Mouse (Mus musculus): ENCODE measurements at regions not wholly inside any gene's neighbourhood (a gene's known extent, or its start where the extent isn't known, plus 50 kb on each side); places are given as distances from the start of the nearest gene placed in this dataset.

DNA sequence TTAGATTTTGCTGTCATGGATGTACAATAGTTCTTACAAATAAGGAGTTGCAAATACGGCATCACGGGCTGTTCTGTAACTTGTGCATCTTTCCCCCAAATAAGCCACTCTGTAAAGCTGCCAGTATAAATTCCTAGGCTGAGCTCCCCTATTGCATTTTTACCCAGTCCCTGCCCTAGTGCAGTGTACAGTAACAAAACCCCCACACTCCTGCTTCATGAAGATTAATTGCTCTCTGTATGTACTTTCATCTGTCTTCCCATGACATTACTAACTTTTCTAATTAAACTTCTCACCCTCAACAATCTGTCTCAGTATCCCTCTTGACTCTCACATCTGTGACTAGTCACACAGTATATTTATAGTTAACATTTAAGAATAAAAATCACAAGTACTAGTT lies 73.4 kb downstream of the Tm4sf1 start:
- DNase-seq = no peak

- DNase-seq = no peak
Measured at GRCm38 (mm10) chr3:57223773-57224172, 78.0 kb downstream of the Tm4sf1 start.

GRCm38 (mm10) chr3:57222318-57222914 lies 79.4 kb downstream of the Tm4sf1 start:
- no peak for DNase-seq

DNA sequence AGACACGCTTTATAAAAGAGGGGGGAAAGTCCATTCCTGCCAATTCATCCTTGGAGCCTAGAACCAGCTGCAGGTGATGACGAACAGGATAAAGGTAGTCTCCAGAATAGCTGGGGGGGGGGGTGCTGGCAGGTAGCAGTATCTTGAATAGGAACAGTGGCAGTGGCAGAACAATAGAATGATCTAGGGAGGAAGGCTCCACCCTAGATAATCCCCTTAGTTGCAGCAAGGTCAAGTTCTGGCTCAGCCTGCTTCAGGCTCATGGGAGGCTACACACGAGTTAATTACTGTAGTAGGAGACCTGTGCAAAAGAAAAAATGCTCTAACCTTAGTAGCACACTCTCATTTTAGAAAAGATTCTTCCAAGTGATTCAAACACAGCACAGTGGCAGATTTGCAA lies 83.4 kb downstream of the Tm4sf1 start:
- no peak for DNase-seq

GRCm38 (mm10) chr3:57204066-57204723 lies 97.6 kb downstream of the Tm4sf1 start:
- DNase-seq = peak; percentile 24

DNA sequence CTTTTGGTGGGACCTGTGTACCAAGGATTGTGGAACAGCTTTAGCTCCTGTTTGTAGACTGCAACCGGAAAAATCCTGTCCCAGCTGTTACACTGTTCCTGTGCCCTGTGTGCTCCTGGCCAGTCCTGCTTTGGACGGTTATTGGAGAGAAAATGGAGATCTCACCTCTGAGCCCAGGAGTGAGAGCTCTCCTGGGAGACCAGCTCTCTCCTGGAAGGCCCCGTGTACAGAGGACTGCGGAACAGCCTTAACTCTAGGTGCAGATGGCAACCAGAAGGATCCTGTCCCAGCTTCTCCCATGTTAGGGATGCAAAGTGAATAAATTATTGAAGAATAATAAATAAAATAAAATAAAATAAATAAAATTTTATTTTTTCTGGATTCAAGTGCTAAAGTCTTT lies 98.4 kb downstream of the Tm4sf1 start:
- DNase-seq = no peak

DNA sequence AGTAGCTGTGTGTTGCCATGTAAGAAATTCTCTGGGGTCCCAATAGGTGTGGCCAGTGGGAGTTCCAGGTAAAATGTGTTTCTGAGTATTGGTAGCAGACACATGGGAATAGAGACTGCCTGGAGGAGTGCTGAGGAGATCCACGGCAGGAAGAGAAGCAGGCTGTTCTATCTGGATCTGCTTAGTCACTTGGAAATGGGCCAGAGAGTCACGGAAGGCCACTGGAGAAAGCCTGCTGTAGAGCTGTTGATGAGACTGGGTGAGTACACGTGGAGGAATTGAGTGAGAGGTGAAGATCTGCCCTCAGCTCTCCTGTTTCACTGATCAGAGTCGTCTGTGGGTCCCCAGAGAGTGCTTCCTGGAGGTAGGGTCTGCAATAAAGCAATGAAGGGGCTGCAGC lies 120.2 kb downstream of the Tm4sf1 start:
- DNase-seq = no peak

DNA sequence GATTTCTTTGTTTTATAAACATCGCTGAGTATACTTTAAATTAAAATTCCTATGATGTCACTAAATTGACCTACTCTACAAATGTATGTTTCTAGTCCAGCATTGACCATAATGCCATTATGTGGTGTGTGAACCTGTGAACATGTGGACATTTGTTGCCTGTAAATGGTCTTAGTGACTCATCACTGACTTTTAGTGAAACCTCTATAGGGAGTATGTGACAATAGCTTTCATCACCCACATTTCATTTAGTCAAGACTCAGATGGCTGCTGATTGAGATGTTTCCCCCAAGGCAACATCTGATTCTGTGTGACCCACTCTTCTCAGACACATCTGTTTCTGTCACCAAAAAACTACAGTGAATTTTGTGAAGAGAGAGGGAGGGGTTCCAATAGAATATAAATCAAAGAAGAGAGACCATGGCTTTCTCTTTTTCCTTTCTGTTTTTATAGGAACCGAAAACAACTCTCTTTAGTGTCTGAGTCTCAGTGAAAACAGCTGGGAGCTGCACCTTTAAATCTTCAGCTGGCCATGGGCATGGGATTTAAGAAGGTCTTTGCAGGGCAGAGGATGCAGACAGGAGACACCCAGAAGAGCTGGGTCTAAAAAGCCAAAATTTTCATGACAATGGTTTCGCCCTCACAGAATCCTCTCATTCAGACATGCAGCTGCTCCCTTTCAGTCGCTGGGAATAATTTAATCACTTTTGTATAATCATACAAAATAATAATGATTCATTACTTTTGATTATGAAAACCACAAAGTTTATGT lies 148.4 kb downstream of the Tm4sf1 start:
- DNase-seq = no peak

DNA sequence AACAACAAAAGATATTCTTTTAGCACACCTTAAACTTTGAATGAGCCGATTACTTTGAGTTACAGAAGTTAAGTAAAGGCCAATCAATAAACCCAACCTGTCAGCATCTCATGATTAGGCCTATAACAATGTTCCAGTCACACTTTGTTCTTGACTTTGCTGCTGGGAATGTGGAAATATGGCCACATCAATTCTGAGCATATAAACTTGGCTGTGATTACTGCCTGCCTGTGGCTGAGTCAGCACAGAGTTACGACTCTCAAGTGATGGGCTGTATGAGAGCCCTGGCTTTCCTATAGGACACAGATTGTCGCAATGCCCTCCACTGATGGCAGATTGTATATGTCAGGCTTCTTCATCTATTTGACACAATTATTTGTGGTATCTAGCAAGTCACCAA lies 152.6 kb downstream of the Tm4sf1 start:
- no peak for DNase-seq

DNA sequence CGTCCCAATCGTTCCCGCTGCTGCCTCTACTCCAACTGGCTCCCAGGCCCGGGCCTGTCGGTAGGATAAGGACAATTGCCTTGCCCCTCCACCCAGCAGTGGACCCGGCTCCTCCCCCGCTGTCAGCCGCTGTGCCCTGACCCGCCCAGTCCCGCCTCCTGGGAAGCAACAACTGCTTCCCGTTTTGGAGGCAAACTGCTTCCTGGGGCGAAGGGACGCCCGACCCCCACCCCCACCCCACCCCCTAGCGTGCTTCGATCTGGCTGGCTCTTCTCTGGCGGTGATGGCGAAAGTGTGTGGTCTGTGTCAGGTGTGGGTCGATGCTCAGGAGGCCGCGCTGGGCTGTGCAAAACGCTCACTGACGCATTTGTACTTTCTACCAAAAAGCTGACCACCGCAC lies 164.9 kb downstream of the Tm4sf1 start:
- no peak for DNase-seq

DNA sequence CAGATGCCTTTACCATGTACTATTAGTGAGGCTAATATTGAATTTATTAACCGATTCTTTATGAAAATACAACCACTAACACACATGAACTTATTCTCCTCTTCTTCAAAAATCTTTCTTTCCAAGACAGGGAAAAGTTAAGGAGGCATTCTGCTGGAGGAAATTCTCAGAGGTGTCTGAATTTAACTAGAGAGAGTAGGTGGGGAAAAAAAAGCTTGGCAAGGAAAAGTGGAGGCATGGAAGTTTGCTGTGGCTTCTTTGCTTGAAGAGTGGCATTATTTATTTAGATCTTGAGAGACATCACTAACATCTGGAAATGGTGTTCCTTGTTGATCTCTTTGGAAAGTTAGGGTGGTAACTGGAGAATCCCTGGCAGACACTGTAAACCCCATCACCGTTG lies 173.2 kb downstream of the Tm4sf1 start:
- no peak for DNase-seq

DNA sequence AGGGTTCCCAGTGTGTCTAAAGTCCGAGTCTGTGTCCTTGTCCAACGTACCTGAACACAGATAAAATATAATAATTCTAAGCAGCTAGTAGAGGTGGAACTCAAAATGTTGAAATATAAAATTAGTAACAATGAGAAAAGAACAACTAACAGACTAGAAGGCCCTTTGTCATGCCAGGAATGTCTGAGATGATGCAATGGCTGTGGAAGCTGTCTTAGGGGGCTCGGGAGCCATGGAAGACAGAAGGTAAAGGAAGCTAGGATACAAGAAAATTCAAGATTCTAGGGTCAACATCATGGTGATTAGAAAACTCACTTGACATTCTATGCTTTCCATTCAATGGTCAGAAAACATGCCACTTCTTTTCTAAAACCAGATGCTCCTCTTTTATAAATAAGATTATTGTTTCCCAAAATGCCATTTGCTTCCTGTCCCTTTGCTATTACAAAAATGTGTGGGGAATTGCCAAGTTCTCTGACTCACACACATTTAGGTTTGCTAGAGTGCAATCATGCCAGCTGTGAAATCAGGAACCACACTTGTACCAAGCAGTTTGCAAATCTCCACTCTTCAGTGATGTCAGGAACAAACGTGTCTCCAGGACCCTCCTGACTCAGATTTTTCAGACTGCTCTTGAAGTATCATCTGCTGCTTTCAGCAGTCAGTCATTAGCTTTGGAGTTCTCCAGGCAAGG lies 175.8 kb downstream of the Tm4sf1 start:
- peak; percentile 6 for DNase-seq

DNA sequence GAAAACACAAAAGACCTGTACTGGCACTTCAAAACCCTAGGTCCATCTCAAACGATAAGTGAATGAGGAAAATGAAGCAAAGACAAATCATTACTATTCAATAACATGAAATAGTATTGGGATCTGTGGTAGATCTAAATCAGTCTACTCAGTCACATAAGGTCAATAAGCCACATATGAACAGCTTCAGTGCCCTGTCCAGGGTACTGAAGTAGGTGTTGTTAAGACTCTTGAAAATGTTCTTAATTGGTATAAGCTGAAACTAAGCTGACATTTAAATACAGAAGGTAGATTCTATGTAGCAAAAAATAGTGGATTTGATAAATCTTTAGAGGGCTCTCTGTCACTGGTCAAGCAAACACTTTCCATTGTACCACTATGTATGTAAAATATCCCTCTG lies 183.8 kb downstream of the Tm4sf1 start:
- DNase-seq = no peak

DNA sequence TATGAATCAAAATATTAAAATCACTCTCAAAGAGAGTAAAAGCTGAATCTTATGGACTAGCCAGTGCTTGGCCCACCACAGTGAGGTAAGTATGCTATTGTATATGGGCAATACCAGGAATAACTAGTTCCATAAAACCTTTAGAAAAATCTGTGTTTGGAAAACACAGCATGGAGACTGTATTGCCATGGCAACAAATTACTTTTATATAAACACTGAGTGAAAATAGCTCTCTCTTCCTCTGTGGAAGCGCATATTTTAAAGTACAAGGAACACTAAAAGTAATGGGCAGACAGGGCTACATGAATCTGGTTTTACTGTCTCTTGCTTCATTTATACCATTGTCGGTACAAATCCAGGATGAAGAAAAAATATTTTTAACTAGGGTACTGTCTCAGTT lies 199.5 kb downstream of the Tm4sf1 start:
- no peak for DNase-seq

- DNase-seq = no peak
Measured at GRCm38 (mm10) chr3:57100515-57100914, 201.3 kb downstream of the Tm4sf1 start.

- no peak for DNase-seq
Measured at GRCm38 (mm10) chr3:57094936-57095335, 206.9 kb downstream of the Tm4sf1 start.

DNA sequence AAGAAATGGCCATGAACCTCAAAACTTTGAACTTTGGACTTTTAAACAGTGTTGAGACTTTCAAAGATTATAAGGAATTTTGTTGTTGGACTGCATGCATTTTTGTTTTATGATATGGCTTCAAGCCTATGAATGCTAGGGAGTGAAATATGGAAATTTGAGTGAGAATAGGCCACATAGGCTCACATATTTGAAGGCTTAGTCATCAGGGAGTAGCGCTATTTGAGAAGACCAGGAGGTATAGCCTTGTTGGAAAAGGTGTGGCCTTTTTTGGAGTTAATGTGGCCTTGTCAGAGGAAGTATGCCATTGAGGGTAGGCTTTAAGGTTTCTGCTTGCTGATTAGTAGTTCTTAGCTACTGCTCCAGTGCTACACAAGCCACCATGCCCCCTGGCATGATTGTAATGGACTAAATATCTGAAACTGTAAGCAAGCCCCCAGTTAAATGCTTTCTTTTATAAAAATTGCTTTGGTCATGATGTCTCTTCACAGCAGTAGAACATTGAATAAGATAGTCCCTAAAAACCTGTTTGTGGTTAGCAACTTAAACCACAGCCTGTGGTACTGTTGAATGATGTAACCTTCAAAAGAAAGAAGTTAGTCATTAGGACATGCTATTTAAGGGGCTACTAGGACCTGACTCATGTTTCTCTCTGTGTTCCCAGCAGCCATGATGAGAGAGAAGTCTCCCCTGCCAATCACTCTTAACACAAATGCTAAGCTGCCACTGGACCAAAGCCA lies 208.4 kb downstream of the Tm4sf1 start:
- DNase-seq = no peak

- DNase-seq = no peak
Measured at GRCm38 (mm10) chr3:57074516-57074915, 227.3 kb downstream of the Tm4sf1 start.

DNA sequence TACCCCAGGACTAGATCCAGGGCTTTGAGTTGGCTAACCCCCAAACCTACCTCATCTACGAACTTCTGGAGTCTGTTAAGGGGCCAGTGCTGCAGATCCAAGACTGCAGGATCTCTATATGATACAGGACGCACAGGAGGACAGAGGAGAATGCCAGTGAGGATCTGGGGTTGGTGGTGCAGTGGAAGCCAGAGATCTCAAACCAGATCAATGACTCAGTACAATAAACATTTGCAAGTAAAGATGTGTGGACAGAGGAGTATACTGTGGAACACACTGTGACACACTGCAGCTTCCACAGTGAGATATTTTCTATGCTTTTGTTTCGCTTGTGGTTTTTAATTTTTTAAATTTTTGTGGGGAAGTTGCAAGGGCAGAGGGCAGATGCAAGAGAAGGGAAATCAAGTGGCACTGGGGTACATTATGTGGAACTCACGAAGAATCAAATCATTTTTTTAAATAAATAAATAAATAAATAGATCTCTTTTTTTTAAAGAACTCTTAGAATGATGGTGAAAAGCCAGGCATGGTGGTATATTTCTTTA lies 227.8 kb downstream of the Tm4sf1 start:
- no peak for DNase-seq

GRCm38 (mm10) chr3:57033021-57033420 lies 268.8 kb downstream of the Tm4sf1 start:
- DNase-seq = no peak

DNA sequence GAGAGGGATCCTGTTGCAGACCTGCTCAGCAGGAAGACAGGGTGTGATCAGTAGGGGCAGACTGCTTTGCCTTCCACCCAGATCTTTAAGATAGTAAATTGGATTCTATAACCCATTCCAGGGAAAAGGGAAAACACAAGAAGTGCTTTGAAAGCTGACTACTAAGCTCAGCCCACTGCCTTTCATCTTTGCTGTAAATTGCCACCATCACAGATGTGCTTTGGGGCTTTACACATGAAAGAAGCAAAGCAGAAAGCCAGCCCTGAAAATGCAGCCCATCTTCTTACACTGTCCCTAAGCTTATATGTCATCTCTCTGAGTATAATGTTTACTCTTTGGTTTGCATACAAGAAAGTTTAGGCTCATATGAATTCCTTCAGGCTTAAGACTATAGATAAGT lies 283.6 kb downstream of the Tm4sf1 start:
- DNase-seq = no peak

- DNase-seq = no peak
Measured at GRCm38 (mm10) chr3:56981305-56981660, 320.5 kb downstream of the Tm4sf1 start.
